Mouse (Mus musculus) cortical plate, adult 2 months (tissue): ENCODE results near the gene Tbc1d22a.

Source experiments
- CTCF ChIP-seq: fragments of 200-500 bp; IDR thresholded peaks from 2 replicates; pipeline ENCODE4 v1.5.1; 2011; ENCODE audit warnings: mild to moderate bottlenecking, control low read depth, low read length; ENCODE audit not compliant: insufficient read depth; ENCODE audit errors: extremely low read depth
- POLR2A ChIP-seq: fragments of 200-500 bp; IDR thresholded peaks from 2 replicates; pipeline ENCODE4 v1.6.1; 2011; ENCODE audit warnings: mild to moderate bottlenecking, low read length, control low read depth; ENCODE audit not compliant: insufficient read depth; ENCODE audit errors: extremely low read depth

- TF ChIP-seq CTCF: no peak
- TF ChIP-seq POLR2A: no peak
Measured at GRCm38 (mm10) chr15:86280137-86280536, 65.9 kb downstream of the Tbc1d22a start.
